Mouse (Mus musculus): ENCODE data around the gene Vcl. TPM values are rescaled to one million over a fixed set of nuclear protein-coding genes. Genes with fewer than 3 reads are reported as not detected.

The Vcl gene
- polyA plus RNA-seq, 1 experiment, result 76.3 TPM

DNA sequence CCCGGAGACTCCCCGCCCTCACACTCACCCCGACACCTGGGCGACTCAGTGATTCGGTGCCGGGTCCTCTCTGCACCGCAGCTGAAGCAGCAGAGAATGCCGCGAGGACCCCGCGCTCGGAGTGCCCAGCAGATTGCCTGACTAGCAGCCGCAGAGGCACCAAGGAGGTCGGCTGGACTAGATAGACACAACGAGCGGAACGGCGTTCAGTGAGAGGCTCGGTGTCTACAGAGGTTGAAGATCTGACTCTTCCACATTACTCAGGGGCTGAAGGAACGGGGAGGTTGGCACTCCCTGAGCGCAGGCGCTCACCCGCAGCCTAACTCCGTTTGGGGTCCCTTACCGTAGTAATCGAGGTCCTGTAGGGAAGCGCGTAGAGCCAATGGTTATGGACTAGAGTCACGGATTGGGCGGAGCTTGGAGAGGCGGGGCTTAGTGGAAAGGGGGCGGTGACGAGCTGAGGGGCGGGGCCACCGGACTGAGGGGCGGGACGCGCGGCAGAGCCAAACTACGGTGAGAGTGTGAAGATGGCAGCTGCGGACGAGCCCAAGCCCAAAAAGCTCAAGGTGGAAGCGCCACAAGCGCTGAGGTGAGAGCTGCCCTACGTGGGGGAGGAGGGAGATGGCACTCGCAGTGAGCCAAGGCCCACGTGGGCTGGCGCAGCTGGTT, 123.0 kb downstream of the Vcl start, which contains the start of the genes Ap3m1 and Adk:
TSS of gene Ap3m1 (minus strand) at position 397 of the 669 bp plus-strand sequence.
TSS of gene Adk (plus strand) at position 463 of the 669 bp plus-strand sequence.
- H3K27me3 ChIP-seq (replicated peaks), result no peaks in the 10 kb centered on the region
- peaks cover 13% of the 10 kb centered on the region for H3K36me3 ChIP-seq (replicated peaks; ENCODE audit: low read length)
- peak within 1 kb of the TSS; percentile 94 for H3K4me3 ChIP-seq (replicated peaks)
- H3K9me3 ChIP-seq, result no peaks in the 10 kb centered on the region
- TF ChIP-seq GATA1 (IDR thresholded peaks at IDR 0.05; ENCODE audit: borderline replicate concordance, low read length) (no peak), FLI1 (IDR thresholded peaks at IDR 0.05; ENCODE audit: low read length) (no peak)
- peaks cover 21% of the 10 kb centered on the region for H3K4me1 ChIP-seq

DNA sequence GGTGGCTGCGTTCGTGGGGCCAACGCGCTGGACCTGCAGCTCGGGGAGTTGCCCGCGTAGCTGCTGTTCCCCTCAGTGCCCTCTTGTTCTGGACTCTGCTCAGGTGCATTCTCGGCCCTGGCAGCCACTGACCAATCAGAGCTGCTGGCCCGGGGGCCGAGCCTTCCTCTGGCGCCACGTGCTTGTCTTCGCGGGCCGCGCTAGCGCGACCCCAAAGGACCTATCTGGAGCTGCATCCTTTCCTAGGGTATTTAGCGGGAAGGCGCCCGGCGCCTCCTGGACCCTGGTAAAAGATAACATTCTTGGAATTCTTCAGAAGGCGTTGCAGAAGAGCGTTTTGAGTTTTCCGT, 123.6 kb downstream of the Vcl start:
- Histone ChIP-seq H3K27me3 (replicated peaks) (no peaks in the 10 kb centered on the region), H3K4me1 (peaks cover 19% of the 10 kb centered on the region), H3K9me3 (no peaks in the 10 kb centered on the region), H3K36me3 (replicated peaks; ENCODE audit: low read length) (peaks cover 12% of the 10 kb centered on the region), H3K4me3 (replicated peaks) (peak overlapping the region; percentile 94)
- no peak for TF ChIP-seq GATA1 (IDR thresholded peaks at IDR 0.05; ENCODE audit: borderline replicate concordance, low read length)
- TF ChIP-seq FLI1 (IDR thresholded peaks at IDR 0.05; ENCODE audit: low read length), result no peak

DNA sequence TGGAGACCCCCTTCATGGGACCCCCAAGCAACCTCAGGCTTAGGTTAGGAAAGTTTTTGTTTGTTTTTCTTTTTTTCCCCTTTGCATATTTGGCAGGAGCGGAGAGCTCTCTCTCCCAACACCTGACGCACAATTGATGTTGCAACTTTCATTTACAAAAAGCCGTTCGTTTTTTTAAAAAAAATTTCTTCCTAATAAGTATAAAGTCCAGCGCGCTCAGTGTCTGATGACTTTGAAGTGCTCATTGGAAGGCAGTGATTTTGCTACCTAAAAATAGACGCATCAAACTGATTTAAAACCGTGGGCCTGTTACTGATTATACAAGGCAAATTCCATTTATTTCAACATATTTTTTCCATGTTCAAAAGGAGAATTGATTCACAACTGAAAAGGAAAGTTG, 124.0 kb downstream of the Vcl start:
- no peaks in the 10 kb centered on the region for H3K27me3 ChIP-seq (replicated peaks)
- TF ChIP-seq FLI1 (IDR thresholded peaks at IDR 0.05; ENCODE audit: low read length), result no peak
- TF ChIP-seq GATA1 (IDR thresholded peaks at IDR 0.05; ENCODE audit: borderline replicate concordance, low read length), result no peak
- peaks cover 15% of the 10 kb centered on the region for H3K4me1 ChIP-seq
- H3K9me3 ChIP-seq, result no peaks in the 10 kb centered on the region
- H3K36me3 ChIP-seq (replicated peaks; ENCODE audit: low read length), result peaks cover 8% of the 10 kb centered on the region
- peak overlapping the region; percentile 94 for H3K4me3 ChIP-seq (replicated peaks)

DNA sequence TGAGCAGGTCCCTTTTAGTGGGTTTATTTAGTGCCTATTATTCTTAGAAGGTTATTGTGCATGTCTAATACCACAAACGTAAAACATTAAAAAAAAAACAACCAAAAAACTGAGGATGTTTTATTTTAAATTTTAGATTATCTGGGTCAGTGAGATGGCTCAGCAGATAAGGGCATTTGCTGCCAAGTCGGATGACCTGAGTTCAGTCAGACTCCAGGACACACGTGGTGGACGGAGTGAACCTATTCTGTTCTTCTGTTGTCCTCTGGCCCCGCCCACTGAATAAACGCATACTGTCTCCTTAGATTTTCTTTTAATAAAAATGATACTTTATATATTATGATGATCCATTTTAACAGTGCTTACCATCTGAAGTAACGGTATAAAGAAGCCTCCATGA, 124.4 kb downstream of the Vcl start:
- Histone ChIP-seq H3K27me3 (replicated peaks) (no peaks in the 10 kb centered on the region), H3K36me3 (replicated peaks; ENCODE audit: low read length) (peaks cover 8% of the 10 kb centered on the region), H3K4me3 (replicated peaks) (peak overlapping the region; percentile 94), H3K4me1 (peaks cover 14% of the 10 kb centered on the region; the same call in 1 of the 2 replicates), H3K9me3 (no peaks in the 10 kb centered on the region)
- TF ChIP-seq FLI1 (IDR thresholded peaks at IDR 0.05; ENCODE audit: low read length), result no peak
- no peak for TF ChIP-seq GATA1 (IDR thresholded peaks at IDR 0.05; ENCODE audit: borderline replicate concordance, low read length)

DNA sequence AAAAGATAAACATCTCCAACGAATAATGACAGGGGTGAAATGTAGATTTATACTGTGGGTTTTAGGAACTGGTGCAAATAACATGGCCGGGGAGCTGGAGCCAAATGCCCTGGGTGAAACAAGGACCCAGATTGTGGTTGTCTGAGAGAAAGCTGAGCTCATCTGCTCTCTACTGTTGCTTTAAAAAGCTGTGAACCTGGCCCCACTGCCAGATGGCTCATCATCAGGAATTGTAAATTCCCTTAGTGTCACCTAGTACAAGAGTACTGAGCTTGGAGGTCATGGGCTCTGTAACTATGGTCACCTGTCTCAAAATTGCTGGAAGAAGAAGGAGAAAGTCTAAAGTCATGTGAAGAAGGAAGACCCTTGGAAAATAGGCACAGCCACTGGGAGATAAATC, 129.8 kb downstream of the Vcl start:
- TF ChIP-seq GATA1 (IDR thresholded peaks at IDR 0.05; ENCODE audit: borderline replicate concordance, low read length) (no peak), FLI1 (IDR thresholded peaks at IDR 0.05; ENCODE audit: low read length) (no peak)
- no peak overlapping the region for H3K4me3 ChIP-seq (replicated peaks)
- peaks cover 3% of the 10 kb centered on the region for H3K36me3 ChIP-seq (replicated peaks; ENCODE audit: low read length)
- no peaks in the 10 kb centered on the region for H3K27me3 ChIP-seq (replicated peaks)
- no peaks in the 10 kb centered on the region for H3K9me3 ChIP-seq
- H3K4me1 ChIP-seq, result peaks cover 28% of the 10 kb centered on the region

DNA sequence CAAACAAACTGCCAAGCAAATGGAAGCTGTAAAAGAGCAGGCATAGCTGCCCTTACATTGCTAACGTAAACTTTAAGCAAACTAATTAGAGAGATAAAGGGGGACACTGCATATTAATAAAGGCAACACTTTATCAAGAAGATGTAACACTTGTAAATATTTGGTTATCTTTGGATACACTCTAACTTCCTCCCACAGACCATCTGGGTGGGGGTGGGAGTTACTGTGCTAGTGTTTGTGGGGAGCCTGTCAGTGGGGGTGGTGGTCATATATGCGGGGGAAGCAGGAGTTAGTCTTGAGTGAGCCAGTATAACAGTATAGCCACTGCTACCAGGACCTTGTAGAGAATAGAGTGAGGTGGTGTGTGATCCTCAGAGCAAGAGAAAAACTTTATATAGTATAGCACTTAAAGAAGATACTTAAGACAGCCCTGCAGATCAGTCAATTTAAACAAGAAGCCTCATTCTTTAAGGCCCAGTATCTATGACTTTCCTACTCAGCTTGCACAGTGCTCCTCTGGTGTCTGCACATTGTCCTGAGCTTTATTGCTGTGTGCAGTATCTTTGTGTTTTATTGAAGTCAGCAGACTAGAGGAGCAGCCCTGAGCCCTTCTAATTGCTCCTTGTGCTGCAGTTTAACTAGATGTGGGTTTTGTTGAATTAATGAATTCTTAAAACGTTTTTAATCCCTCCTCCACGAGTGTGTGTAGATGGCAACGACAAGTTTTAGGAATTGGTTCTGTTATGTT, 133.7 kb downstream of the Vcl start:
- H3K9me3 ChIP-seq, result no peaks in the 10 kb centered on the region
- H3K4me1 ChIP-seq, result peaks cover 41% of the 10 kb centered on the region
- H3K4me3 ChIP-seq (replicated peaks), result no peak overlapping the region
- no peaks in the 10 kb centered on the region for H3K36me3 ChIP-seq (replicated peaks; ENCODE audit: low read length)
- TF ChIP-seq GATA1 (IDR thresholded peaks at IDR 0.05; ENCODE audit: borderline replicate concordance, low read length) (no peak), FLI1 (IDR thresholded peaks at IDR 0.05; ENCODE audit: low read length) (no peak)
- no peaks in the 10 kb centered on the region for H3K27me3 ChIP-seq (replicated peaks)

DNA sequence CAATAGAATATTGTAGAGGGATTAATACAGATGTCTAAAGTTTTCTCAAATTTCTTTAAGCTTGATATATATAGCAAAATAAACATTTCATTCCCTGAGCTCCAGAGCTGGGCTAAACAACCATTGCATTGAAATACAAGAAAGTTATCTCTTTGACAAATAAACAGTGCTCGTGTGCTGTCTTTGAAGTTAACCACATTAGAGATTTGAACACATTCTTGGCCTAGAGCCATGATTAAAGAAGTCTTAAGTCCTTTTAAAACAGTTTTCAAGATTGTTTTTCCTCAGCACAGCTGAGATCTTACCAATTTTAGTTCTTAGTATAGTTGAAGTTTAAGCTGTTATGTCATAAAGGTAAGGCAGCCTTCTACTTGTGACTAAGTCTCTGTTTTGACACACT, 135.1 kb downstream of the Vcl start:
- Histone ChIP-seq H3K9me3 (no peaks in the 10 kb centered on the region), H3K4me1 (peaks cover 45% of the 10 kb centered on the region), H3K27me3 (replicated peaks) (no peaks in the 10 kb centered on the region), H3K36me3 (replicated peaks; ENCODE audit: low read length) (no peaks in the 10 kb centered on the region), H3K4me3 (replicated peaks) (no peak overlapping the region)
- TF ChIP-seq FLI1 (IDR thresholded peaks at IDR 0.05; ENCODE audit: low read length) (no peak), GATA1 (IDR thresholded peaks at IDR 0.05; ENCODE audit: borderline replicate concordance, low read length) (no peak)

DNA sequence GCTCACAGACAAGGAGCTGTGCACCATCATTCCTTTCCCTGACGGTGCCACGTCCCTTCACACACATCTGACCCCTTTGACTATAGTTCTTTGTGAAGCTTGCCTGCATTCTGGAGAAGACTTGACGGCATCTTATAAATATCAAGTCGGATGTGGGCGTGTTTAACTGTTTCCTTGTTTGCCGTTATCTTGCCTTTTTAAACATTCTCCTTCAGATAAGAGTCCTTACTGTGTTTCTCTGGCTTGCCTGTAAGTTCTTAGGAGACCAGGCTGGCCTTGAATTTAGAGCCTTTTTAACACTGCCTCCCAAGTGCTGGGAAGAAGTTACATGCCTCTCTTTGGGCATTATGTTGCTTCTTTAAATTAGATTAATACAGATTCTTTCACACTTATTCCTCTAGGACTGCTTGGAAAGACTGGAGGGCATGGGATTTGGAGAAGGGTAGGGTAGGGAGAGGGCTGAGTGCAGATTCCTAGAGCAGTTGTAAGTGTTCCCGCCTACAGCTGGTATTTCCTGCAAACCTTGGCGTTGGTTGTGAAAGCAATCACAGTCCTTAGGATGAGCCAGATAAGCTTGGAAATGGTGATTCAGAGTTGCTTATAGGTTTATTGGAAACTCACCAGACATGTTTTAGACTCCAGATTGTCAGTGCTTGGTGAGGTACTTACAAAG, 136.4 kb downstream of the Vcl start:
- no peaks in the 10 kb centered on the region for H3K27me3 ChIP-seq (replicated peaks)
- TF ChIP-seq GATA1 (IDR thresholded peaks at IDR 0.05; ENCODE audit: borderline replicate concordance, low read length), result no peak
- TF ChIP-seq FLI1 (IDR thresholded peaks at IDR 0.05; ENCODE audit: low read length), result no peak
- no peaks in the 10 kb centered on the region for H3K9me3 ChIP-seq
- peaks cover 58% of the 10 kb centered on the region for H3K4me1 ChIP-seq
- no peaks in the 10 kb centered on the region for H3K36me3 ChIP-seq (replicated peaks; ENCODE audit: low read length)
- H3K4me3 ChIP-seq (replicated peaks), result peak overlapping the region; percentile 20

DNA sequence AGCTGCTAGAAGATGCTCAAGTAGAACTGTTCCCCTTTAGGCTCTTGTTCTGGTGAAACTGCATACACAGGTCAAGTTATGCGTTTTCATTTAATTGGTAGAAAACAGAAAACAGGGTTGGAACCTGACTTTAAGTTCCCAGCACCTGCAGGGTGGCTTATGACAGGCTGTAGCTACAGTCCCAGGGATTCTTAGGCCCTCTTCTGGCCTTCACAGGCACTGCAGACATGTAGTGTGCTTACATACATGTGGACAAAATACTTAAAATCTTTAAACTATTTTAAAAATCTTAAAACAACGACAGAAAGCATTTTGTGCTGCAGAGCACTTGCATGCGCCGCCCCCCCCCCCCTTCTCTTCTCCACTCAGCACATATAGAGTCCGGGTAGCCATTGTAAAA, 140.4 kb downstream of the Vcl start:
- Histone ChIP-seq H3K4me3 (replicated peaks) (no peak overlapping the region), H3K36me3 (replicated peaks; ENCODE audit: low read length) (no peaks in the 10 kb centered on the region), H3K27me3 (replicated peaks) (no peaks in the 10 kb centered on the region), H3K9me3 (no peaks in the 10 kb centered on the region), H3K4me1 (peaks cover 51% of the 10 kb centered on the region)
- TF ChIP-seq GATA1 (IDR thresholded peaks at IDR 0.05; ENCODE audit: borderline replicate concordance, low read length) (no peak), FLI1 (IDR thresholded peaks at IDR 0.05; ENCODE audit: low read length) (no peak)

DNA sequence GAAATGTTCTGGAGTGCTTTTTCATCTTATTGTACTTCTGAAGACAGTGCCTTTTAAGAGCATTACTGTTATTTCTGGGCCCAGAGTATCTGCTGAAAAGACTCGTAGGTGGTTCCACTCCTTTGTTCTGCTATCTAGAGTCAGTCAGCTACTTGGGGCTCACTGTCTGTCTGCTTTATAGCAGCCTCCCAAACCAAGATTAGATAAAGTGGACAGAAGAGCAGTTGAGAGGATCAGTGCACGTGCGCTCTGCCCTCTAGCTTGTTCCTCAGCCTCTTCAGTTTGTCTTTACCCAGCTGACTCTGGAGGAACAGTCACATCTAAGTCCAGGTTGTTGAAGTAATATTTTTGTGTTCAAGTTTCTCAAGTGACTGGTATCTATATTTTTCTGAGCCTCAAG, 144.8 kb downstream of the Vcl start:
- Histone ChIP-seq H3K27me3 (replicated peaks) (no peaks in the 10 kb centered on the region), H3K36me3 (replicated peaks; ENCODE audit: low read length) (no peaks in the 10 kb centered on the region), H3K4me3 (replicated peaks) (peak overlapping the region; percentile 72), H3K9me3 (no peaks in the 10 kb centered on the region), H3K4me1 (peaks cover 73% of the 10 kb centered on the region)
- TF ChIP-seq FLI1 (IDR thresholded peaks at IDR 0.05; ENCODE audit: low read length) (no peak), GATA1 (IDR thresholded peaks at IDR 0.05; ENCODE audit: borderline replicate concordance, low read length) (no peak)
